Mouse (Mus musculus) B cell, adult 2 months (primary cell): ENCODE measurements around the gene Tmem178b.

Experiments
- DNase-seq, 2 experiments: peaks; one replicate each; pipeline ENCODE4 v3.0.0; 2022

Tmem178b gene

DNA sequence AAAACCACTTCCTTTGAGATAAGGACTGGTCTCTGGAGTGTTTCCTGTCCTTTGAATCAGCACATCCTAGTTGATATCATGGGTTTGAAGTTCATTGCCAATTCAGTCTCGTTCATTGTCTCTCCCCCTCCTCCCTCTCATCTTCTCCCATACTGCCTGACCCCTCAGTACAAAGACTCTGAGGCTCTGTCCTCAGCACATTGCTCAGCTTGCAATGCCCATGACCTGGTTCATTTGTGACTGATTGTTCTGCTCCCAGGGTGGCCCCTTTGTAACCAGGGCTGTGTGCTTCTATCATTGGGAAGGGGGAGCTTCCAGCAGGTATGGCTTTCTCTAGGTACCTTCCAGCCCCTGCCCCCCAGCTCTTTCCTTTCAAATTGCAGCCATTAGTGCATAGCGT, 329.5 kb downstream of the Tmem178b start:
- DNase-seq, result no peak

- DNase-seq, result no peak
Observed at GRCm38 (mm10) chr6:40205380-40205779, 332.3 kb downstream of the Tmem178b start.

DNA sequence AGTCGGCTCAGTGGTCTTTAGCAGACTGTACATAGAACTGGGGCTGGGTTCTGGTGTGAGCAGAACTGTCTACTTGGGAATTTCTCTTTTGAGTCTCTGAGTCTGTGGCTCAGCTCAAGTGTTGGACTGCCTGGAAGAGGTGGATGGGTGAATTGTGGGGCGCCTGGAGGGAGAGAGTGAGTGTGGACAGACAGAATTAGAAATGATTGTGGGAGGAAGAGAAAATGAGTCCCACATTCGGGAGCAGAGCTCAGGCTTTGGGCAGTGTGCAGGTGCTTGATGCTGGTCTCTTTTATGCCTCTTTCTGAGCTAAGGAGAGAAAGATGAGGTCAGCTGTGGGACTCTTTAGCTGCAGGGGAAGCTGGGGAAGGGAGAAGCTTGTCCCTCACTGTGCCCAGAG, 334.9 kb downstream of the Tmem178b start:
- DNase-seq, result no peak

DNA sequence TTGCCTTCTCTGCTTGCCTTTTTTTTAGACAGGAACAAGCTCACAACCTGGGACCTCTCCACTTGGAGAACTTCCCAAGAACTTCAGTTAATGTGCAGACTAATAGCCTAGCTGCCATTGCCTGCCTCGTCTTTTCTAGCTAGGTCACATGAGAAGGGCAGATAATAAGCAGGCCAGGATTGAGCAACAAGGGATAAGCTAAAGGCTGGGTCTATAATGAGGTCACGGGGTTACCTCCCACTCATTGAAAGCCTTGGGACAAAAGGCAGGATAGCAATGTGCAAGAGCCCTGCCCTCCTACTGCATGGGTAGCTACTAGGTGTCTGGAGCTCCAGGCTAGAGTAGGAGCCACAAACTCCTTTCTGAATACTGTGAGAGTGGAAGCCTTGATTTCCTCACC, 336.1 kb downstream of the Tmem178b start:
- DNase-seq, result no peak

- no peak for DNase-seq
Observed at GRCm38 (mm10) chr6:40217154-40217553, 344.1 kb downstream of the Tmem178b start.

- no peak for DNase-seq
Observed at GRCm38 (mm10) chr6:40217651-40218050, 344.6 kb downstream of the Tmem178b start.

DNA sequence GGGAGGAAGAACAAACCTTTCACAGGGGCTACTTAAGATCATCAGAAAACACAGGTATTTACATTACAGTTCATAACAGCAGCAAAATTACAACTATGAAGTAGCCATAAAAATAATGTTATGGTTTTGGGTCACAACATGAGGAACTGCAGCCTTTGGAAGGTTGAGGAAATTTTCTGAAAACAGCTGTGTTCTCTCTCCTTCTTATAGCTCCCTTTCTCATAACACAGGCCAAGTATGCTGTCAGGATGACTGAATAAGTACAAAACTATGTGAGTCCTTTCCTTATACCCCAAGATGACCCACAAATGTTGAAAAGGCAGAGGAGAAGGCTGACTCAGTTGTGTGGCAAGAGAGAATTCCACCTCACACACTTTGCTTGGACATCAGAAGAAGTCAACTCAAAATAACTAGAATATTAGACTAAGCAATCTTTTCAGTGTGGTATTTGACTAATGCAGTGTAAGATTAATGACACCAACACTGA, 347.6 kb downstream of the Tmem178b start:
- no peak for DNase-seq

- no peak for DNase-seq
Observed at GRCm38 (mm10) chr6:40225585-40226280, 352.7 kb downstream of the Tmem178b start.

DNA sequence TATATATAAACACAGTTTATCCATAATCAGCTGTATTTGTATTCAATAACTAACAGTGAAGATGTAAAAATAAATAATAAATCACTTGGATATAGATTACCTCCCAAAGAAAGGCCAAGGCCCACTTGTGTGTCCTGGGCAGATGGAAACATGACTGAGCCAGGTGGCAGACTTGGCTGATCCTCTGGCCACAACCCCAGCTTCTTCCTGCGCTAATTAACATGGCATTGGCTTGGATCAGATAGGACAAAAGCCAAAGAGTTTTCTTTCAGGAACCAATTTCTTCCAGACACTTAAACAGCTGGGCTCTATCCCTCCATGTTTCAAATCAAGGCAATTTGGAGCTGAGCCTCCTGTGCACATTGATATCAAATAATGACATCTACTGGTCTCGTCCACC, 355.9 kb downstream of the Tmem178b start:
- no peak for DNase-seq

GRCm38 (mm10) chr6:40229985-40230384, 356.9 kb downstream of the Tmem178b start:
- no peak for DNase-seq

DNA sequence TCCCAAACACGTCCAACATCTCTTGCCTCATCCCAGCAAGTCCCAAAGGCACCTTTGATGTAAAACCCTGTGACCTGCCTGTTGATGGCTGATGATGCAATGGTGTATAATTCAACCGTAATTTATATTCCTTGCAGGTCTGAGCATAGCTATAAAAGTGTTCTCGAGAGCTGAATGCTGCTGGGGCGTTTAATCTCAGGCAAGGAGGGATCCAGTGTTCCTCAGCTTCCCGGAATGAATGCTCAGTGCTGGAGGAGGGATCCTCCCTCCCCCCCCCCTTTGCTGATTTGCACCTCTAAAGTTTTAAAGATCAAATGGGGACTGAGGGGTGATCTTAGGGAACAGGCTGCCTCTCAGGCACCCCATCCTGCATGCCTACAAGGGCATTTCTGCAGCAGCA, 361.0 kb downstream of the Tmem178b start:
- no peak for DNase-seq

DNA sequence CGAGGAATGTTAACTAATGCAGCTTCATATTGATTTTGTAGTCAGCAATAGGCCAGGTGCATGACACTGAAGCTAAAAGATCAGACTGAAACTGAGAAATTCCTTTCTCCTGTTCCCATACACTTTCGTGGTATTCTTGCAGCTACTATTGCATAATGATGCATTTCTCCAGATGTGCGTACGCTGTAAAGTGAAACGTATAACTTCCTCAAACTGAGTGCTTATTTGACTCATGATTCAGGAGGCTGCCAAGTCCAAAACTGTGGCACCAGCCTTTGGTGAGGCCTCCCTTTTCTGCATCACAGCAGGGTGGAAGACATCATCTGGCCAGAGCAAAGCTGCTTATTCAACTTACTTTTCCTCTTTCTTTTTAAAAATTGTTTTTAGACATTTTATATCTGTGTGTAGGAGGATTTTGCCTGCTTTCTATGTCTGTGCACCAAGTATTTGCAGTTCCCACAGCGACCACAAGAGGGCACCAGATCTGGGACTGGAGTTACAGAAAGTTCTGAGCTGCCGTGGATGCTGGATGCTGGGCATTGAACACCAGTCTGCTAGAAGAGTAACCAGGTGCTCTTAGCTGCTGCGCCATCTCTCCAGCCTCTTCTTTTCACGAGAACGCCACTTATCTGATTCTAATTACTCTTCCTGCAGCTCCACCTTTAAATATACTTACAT, 362.9 kb downstream of the Tmem178b start:
- DNase-seq, result peak; percentile 74 to 77

GRCm38 (mm10) chr6:40236841-40237765, 364.0 kb downstream of the Tmem178b start:
- DNase-seq, result peak; percentile 53 to 57

- no peak for DNase-seq
Observed at GRCm38 (mm10) chr6:40238857-40239256, 365.8 kb downstream of the Tmem178b start.

DNA sequence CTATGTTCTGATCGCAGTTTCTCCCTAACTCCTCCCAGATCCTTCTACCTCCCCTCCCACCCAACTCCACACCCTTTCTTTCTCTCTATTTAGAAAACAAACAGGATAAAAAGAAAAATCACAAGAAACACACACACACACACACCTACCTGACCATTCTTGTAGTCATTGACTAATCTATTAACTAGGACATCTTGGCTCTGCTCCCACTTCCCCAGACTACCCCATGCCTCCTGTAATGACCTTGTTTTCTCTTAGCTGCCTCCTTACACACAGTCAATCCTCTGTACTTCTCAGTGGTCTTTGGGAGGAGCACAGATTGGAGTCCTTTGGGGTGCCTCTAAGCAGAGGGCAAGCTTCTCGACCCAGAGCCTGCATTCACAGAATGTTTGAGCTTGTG, 367.6 kb downstream of the Tmem178b start:
- no peak for DNase-seq

- no peak for DNase-seq
Observed at GRCm38 (mm10) chr6:40247398-40247946, 374.4 kb downstream of the Tmem178b start.

DNA sequence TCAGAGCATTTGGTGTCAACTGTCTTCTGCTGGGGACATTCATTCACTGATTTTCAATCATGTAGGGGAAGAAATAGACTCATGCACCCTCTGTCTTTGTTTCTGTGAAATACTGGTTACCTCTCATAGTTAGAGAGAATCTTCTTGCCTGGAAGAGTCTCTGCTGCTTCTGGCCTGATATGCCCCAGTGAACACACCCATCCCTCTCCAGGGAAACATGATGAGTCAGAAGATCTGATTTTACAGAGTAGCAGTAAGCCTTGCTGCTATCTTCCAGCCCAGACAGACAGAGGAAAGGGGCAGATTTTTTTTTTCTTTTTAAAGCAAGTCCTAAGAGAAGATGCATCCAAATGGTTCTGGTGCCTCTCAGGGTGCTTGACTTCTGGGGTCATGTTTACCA, 376.9 kb downstream of the Tmem178b start:
- no peak for DNase-seq

DNA sequence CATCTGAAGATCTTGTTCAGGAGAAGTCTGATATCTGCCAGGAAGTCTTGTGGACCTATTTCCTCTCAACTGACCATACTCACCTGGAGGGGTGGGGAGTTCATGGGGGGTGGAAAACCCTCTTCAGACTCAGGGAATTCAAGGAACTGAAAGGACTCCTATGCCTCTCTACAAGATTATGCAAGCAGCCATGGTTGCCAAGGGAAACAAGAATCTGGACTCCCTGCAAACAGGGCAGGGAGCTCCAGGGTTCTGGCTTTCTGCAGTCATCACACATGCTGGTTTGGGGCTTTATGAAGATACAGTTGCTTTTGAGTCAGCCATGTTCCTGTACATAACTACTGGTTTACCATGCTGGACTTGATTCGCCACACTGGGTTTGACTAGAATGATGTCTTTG, 390.6 kb downstream of the Tmem178b start:
- no peak for DNase-seq

- no peak for DNase-seq
Observed at GRCm38 (mm10) chr6:40300707-40301106, 427.6 kb downstream of the Tmem178b start.

- DNase-seq, result no peak
Observed at GRCm38 (mm10) chr6:40303379-40303778, 430.3 kb downstream of the Tmem178b start.
